Comparison of ENCODE assay signal across 8 mouse cellular contexts in genomic region chr11:95251295-95251694, GRCm38 (mm10). TPM values are rescaled to one million over a fixed set of nuclear protein-coding genes. Genes with fewer than 3 reads are reported as not detected.
DNase-seq lines count a peak whose midpoint lies in the region; ATAC-seq lines count a peak whose summit lies in the region.

No protein-coding gene starts in this region.

- peaks cover 24% of the 10 kb centered on the region for H3K4me1 ChIP-seq in embryonic facial prominence, embryonic 13.5 days
- H3K4me1 ChIP-seq in hindbrain, embryonic 13.5 days (replicated peaks): 0 out of 2 replicates have a peak, but pooled peaks cover 4% of the 10 kb centered on the region
- H3K4me1 ChIP-seq in midbrain, embryonic 12.5 days: peaks cover 5% of the 10 kb centered on the region; the same call in 1 of the 2 replicates

- H3K9ac ChIP-seq in embryonic facial prominence, embryonic 13.5 days: no peak overlapping the region
- 0 out of 2 replicates have a peak overlapping the region, but pooled peaks have one; percentile 35 for H3K9ac ChIP-seq in hindbrain, embryonic 13.5 days
- H3K9ac ChIP-seq in midbrain, embryonic 12.5 days (replicated peaks): no peak overlapping the region

- peak overlapping the region; percentile 14; the same call in 1 of the 2 replicates for H3K4me2 ChIP-seq in embryonic facial prominence, embryonic 13.5 days
- no peak overlapping the region for H3K4me2 ChIP-seq in hindbrain, embryonic 13.5 days
- no peak overlapping the region for H3K4me2 ChIP-seq in midbrain, embryonic 12.5 days (replicated peaks)

- H3K27me3 ChIP-seq in embryonic facial prominence, embryonic 13.5 days: no peaks in the 10 kb centered on the region
- H3K27me3 ChIP-seq in hindbrain, embryonic 13.5 days: peaks cover 20% of the 10 kb centered on the region
- peaks cover 34% of the 10 kb centered on the region; the same call in 1 of the 2 replicates for H3K27me3 ChIP-seq in midbrain, embryonic 12.5 days

- no peak overlapping the region for H3K4me3 ChIP-seq in embryonic facial prominence, embryonic 13.5 days
- H3K4me3 ChIP-seq in hindbrain, embryonic 13.5 days: no peak overlapping the region
- H3K4me3 ChIP-seq in midbrain, embryonic 12.5 days: no peak overlapping the region

- no peak for ATAC-seq in frontal cortex, adult (ENCODE audit: low TSS enrichment)
- ATAC-seq in embryonic facial prominence, embryonic 13.5 days (ENCODE audit: insufficient number of reproducible peaks, insufficient read depth, low FRiP score, low TSS enrichment, low read depth): no peak
- no peak for ATAC-seq in hindbrain, embryonic 13.5 days (ENCODE audit: low FRiP score)
- ATAC-seq in midbrain, embryonic 12.5 days (ENCODE audit: low FRiP score, low read depth): 0 out of 2 replicates have a peak, but pooled peaks have one; percentile 27

- peak; percentile 43 to 74 for DNase-seq in frontal cortex, postnatal 14 days (ENCODE audit: low spot score in 2 of 2)
- DNase-seq in adrenal gland, postnatal 25 days: peak; percentile 77
- peak; percentile 68 to 82 for DNase-seq in left cerebral cortex, postnatal 14 days (ENCODE audit: low spot score in 2 of 2)
- peak; percentile 59 to 81 for DNase-seq in spleen, postnatal 10 days (ENCODE audit: low spot score in 2 of 2)

- WGBS in embryonic facial prominence, embryonic 13.5 days: 3% methylated on average over 11 of the region's 11 CpGs
- 5% methylated on average over 11 of the region's 11 CpGs for WGBS in hindbrain, embryonic 13.5 days
- WGBS in midbrain, embryonic 12.5 days: 3% methylated on average over 11 of the region's 11 CpGs

- no peaks in the 10 kb centered on the region for H3K36me3 ChIP-seq in embryonic facial prominence, embryonic 13.5 days
- no peaks in the 10 kb centered on the region for H3K36me3 ChIP-seq in hindbrain, embryonic 13.5 days
- no peaks in the 10 kb centered on the region for H3K36me3 ChIP-seq in midbrain, embryonic 12.5 days

- H3K27ac ChIP-seq in embryonic facial prominence, embryonic 13.5 days: no peak overlapping the region
- H3K27ac ChIP-seq in hindbrain, embryonic 13.5 days: no peak overlapping the region
- no peak overlapping the region for H3K27ac ChIP-seq in midbrain, embryonic 12.5 days (replicated peaks)

- intact Hi-C loops in left cerebral cortex, postnatal 14 days (cut with DNase I): loop anchor here (1.0 to 10.0 kb wide), 2 partner anchors 133 to 206 kb away; partner anchors contain the start of gene Pdk2

- no peaks in the 10 kb centered on the region for H3K9me3 ChIP-seq in embryonic facial prominence, embryonic 13.5 days
- H3K9me3 ChIP-seq in hindbrain, embryonic 13.5 days: no peaks in the 10 kb centered on the region
- H3K9me3 ChIP-seq in midbrain, embryonic 12.5 days: peaks cover 5% of the 10 kb centered on the region; the same call in 1 of the 2 replicates

RNA-seq across cellular contexts. Expression of gene Tac4, which starts 10.0 kb away (rescaled TPM):
- not detected in 2 replicates for total RNA-seq in adrenal gland, postnatal 25 days (2021)
- not detected in 2 replicates for polyA plus RNA-seq in embryonic facial prominence, embryonic 13.5 days (2015; fragmentation: Nextera tagmentation; extraction: Ambion mirVana)
- polyA plus RNA-seq in hindbrain, embryonic 13.5 days (2015; fragmentation: Nextera tagmentation; extraction: Ambion mirVana): not detected in 2 replicates
- not detected for total RNA-seq in left cerebral cortex, postnatal 14 days (2021)
- 0.18 and 0.23 TPM in 2 replicates for polyA plus RNA-seq in midbrain, embryonic 12.5 days (2016; fragmentation: Nextera tagmentation; extraction: Ambion mirVana)

RNA-seq across cellular contexts. Expression of gene Kat7, which starts 58.8 kb away (rescaled TPM):
- total RNA-seq in adrenal gland, postnatal 25 days (2021): 51.7 and 58.0 TPM in 2 replicates
- 67.0 and 67.2 TPM in 2 replicates for polyA plus RNA-seq in embryonic facial prominence, embryonic 13.5 days (2015; fragmentation: Nextera tagmentation; extraction: Ambion mirVana)
- 59.8 and 61.0 TPM in 2 replicates for polyA plus RNA-seq in hindbrain, embryonic 13.5 days (2015; fragmentation: Nextera tagmentation; extraction: Ambion mirVana)
- 10 to 100 TPM; 63.3 to 66.2 TPM for total RNA-seq in left cerebral cortex, postnatal 14 days (2021)
- polyA plus RNA-seq in midbrain, embryonic 12.5 days (2016; fragmentation: Nextera tagmentation; extraction: Ambion mirVana): 81.8 and 85.3 TPM in 2 replicates
